Mouse (Mus musculus) neutrophil, adult 59 days (primary cell): ENCODE data around the gene Ice2. TPM values are rescaled to one million over a fixed set of nuclear protein-coding genes. Genes with fewer than 3 reads are reported as not detected.

Experiments used
- total RNA-seq, 2 experiments: library from RNA; stranded (reverse); gene quantifications; 1 replicate in 1 of 2; 2 replicates in 1 of 2; pipeline ENCODE4 v1.2.4; 2023

The Ice2 gene
- total RNA-seq = 1 to 10 TPM; 3.9 to 5.3 TPM

GRCm38 (mm10) chr9:69397760-69398452 lies at the start of gene Ice2:
TSS of gene Ice2 (plus strand) at chr9:69397906.

GRCm38 (mm10) chr9:69453066-69453900 lies 55.6 kb downstream of the Ice2 start, which contains the start of gene Anxa2:
TSS of gene Anxa2 (plus strand) at chr9:69453620.

Other genes with a start within 250 kb of the Ice2 start
- gene Anxa2, start 55.7 kb downstream of the Ice2 start, total RNA-seq = 100 to 1,000 TPM; 790 to 908 TPM